Mouse (Mus musculus) limb, embryonic 14.5 days (tissue): ENCODE data around the gene Meis1. TPM values are rescaled to one million over a fixed set of nuclear protein-coding genes. Genes with fewer than 3 reads are reported as not detected.

Experiments
- ATAC-seq: fragments of 200-750 bp; cut with Nextera tagmentation; 2 replicates; pipeline ENCODE4 v1.8.0; 2017; ENCODE audit warnings: low read depth, moderate number of reproducible peaks, moderate TSS enrichment; ENCODE audit not compliant: low FRiP score
- DNase-seq: peaks from one replicate; pipeline ENCODE4 v3.0.0-alpha.2; 2015; ENCODE audit warnings: low spot score
- H3K27ac ChIP-seq: fragments of 300-500 bp; sonication (generic); replicated peaks from 2 replicates; pipeline ENCODE4 v1.5.1; 2014; ENCODE audit warnings: low read depth, mild to moderate bottlenecking, low read length, moderate library complexity, mixed read lengths
- H3K27me3 ChIP-seq: fragments of 300-500 bp; sonication (generic); 2 replicates; pipeline ENCODE4 v1.6.1; 2014; ENCODE audit warnings: low read length, mixed read lengths; ENCODE audit not compliant: control insufficient read depth, insufficient read depth
- H3K36me3 ChIP-seq: fragments of 300-500 bp; sonication (generic); 2 replicates; pipeline ENCODE4 v1.6.1; 2014; ENCODE audit warnings: mild to moderate bottlenecking, low read length, moderate library complexity, mixed read lengths; ENCODE audit not compliant: control insufficient read depth, insufficient read depth
- H3K4me1 ChIP-seq: fragments of 300-500 bp; sonication (generic); 2 replicates; pipeline ENCODE4 v1.6.1; 2014; ENCODE audit warnings: antibody characterized with exemption, low read length, mixed read lengths; ENCODE audit not compliant: control insufficient read depth, insufficient read depth
- H3K4me2 ChIP-seq: fragments of 300-500 bp; sonication (generic); replicated peaks from 2 replicates; pipeline ENCODE4 v1.6.1; 2014; ENCODE audit warnings: low read depth, mild to moderate bottlenecking, low read length, moderate library complexity; ENCODE audit not compliant: severe bottlenecking
- H3K4me3 ChIP-seq: fragments of 300-500 bp; sonication (generic); replicated peaks from 2 replicates; pipeline ENCODE4 v1.5.1; 2014; ENCODE audit warnings: low read length
- H3K9ac ChIP-seq: fragments of 300-500 bp; sonication (generic); 2 replicates; pipeline ENCODE4 v1.6.1; 2014; ENCODE audit warnings: mild to moderate bottlenecking, low read depth, low read length, moderate library complexity; ENCODE audit not compliant: severe bottlenecking
- H3K9me3 ChIP-seq: fragments of 300-500 bp; sonication (generic); 2 replicates; pipeline ENCODE4 v1.6.1; 2016; ENCODE audit warnings: low read length; ENCODE audit not compliant: control insufficient read depth
- POLR2A ChIP-seq: fragments of 200-500 bp; IDR thresholded peaks from 2 replicates; pipeline ENCODE4 v1.8.0; 2012; ENCODE audit warnings: inconsistent platforms, mild to moderate bottlenecking, moderate library complexity, borderline replicate concordance; ENCODE audit not compliant: insufficient read depth, insufficient read length; ENCODE audit errors: extremely low read depth
- whole genome bisulfite sequencing: fragments of 180-500 bp; shearing (Covaris S2); extraction: QIAGEN DNeasy Blood & Tissue Kit; methylation state at CpG from one replicate; pipeline ENCODE4 v1.1.7; 2014; 5-methylcytosine and 5-hydroxymethylcytosine counted together
- polyA plus RNA-seq, 2 experiments: library from polyadenylated mRNA; depleted of rRNA in 1 of 2; stranded (reverse) in 1 of 2; unstranded in 1 of 2; fragments of >200 nt; fragmentation: Nextera tagmentation in 1 of 2; extraction: Ambion mirVana in 1 of 2; gene quantifications; 2 replicates each; pipeline versions ENCODE4 v1.2.1 to v1.2.3; 2012 to 2014

Gene Meis1
- polyA plus RNA-seq, 2 experiments: 15.9 to 16.2 TPM

DNA sequence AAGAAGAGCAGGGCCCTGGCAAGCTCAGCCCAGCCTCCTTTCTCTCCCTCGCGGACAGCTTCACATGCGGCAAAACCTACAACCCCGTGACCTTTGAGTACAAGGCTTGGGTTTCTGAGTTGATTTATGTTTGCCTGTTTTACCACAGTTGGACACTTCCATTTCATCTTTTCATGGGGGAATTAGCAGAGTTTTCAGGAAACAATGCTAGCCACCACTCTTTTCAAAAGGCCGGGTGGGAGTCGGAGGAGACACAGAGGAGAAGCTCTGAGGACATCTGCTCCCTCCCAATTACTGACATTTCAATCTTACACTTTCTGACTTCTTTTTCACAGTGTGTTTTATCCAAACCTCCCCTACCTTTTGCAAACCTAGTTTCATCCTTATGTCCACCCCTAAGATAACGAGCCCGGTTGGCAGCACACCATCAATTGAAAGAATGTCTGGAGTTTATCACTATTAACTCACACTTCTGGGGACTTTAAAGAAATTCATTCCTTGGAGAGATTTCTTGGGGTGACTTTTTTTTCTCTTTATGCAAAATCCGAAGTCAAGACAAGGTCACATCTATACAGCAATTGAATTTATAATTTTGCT is 133.0 kb downstream of the Meis1 start:
- no peak for TF ChIP-seq POLR2A
- H3K27ac ChIP-seq: no peak overlapping the region
- no peaks in the 10 kb centered on the region for H3K36me3 ChIP-seq
- H3K9ac ChIP-seq: no peak overlapping the region
- no peaks in the 10 kb centered on the region for H3K9me3 ChIP-seq
- WGBS: 28% methylated on average over 9 of the region's 9 CpGs
- DNase-seq (no peak), ATAC-seq (no peak)
- H3K4me2 ChIP-seq: no peak overlapping the region
- no peak overlapping the region for H3K4me3 ChIP-seq
- peaks cover 3% of the 10 kb centered on the region; the same call in 1 of the 2 replicates for H3K4me1 ChIP-seq
- peaks cover 48% of the 10 kb centered on the region for H3K27me3 ChIP-seq

GRCm38 (mm10) chr11:18885036-18885728 is 133.6 kb downstream of the Meis1 start:
- Histone ChIP-seq H3K27me3 (peaks cover 54% of the 10 kb centered on the region), H3K4me1 (peaks cover 3% of the 10 kb centered on the region; the same call in 1 of the 2 replicates), H3K36me3 (no peaks in the 10 kb centered on the region), H3K27ac (no peak overlapping the region), H3K4me3 (no peak overlapping the region), H3K4me2 (no peak overlapping the region), H3K9me3 (no peaks in the 10 kb centered on the region), H3K9ac (no peak overlapping the region)
- no peak for TF ChIP-seq POLR2A
- no peak for DNase-seq
- ATAC-seq: no peak
- 15% methylated on average over 6 of the region's 6 CpGs for WGBS

DNA sequence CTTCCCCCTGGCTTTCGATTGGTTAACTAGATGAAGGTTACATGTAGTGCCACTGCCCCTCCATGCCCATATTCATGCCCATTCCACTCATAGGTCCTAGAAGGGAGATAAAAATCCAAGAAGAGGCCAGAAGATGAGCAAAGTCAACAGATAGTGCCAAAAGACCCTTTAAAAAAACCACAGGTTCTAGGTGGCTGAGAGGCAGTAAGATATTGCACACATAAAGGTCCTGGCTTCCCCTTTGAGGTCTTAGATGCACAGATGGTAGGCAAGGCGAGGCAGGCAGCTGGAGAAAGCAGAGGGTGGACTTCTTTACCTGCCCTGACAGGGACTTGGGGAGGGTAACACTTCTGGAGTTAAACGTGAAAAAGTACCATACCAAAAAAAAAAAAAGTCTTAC is 134.8 kb downstream of the Meis1 start:
- Histone ChIP-seq H3K4me2 (no peak overlapping the region), H3K9me3 (no peaks in the 10 kb centered on the region), H3K27ac (no peak overlapping the region), H3K27me3 (peaks cover 55% of the 10 kb centered on the region), H3K4me1 (peaks cover 3% of the 10 kb centered on the region; the same call in 1 of the 2 replicates), H3K4me3 (no peak overlapping the region), H3K9ac (no peak overlapping the region), H3K36me3 (no peaks in the 10 kb centered on the region)
- no peak for DNase-seq
- TF ChIP-seq POLR2A: no peak
- 55% methylated on average over 3 of the region's 3 CpGs for WGBS
- no peak for ATAC-seq

- Histone ChIP-seq H3K9ac (no peak overlapping the region), H3K36me3 (no peaks in the 10 kb centered on the region), H3K9me3 (no peaks in the 10 kb centered on the region), H3K27ac (no peak overlapping the region), H3K4me3 (no peak overlapping the region), H3K4me1 (peaks cover 3% of the 10 kb centered on the region; the same call in 1 of the 2 replicates), H3K27me3 (peaks cover 55% of the 10 kb centered on the region), H3K4me2 (no peak overlapping the region)
- DNase-seq (peak; percentile 81), ATAC-seq (peak; percentile 63; the same call in 1 of the 2 replicates)
- 22% methylated on average over 2 of the region's 2 CpGs for WGBS
- TF ChIP-seq POLR2A: no peak
Observed at GRCm38 (mm10) chr11:18883507-18883881, 135.3 kb downstream of the Meis1 start.

GRCm38 (mm10) chr11:18882747-18883506 is 135.9 kb downstream of the Meis1 start:
- no peak overlapping the region for H3K9ac ChIP-seq
- no peaks in the 10 kb centered on the region for H3K36me3 ChIP-seq
- TF ChIP-seq POLR2A: no peak
- peaks cover 3% of the 10 kb centered on the region; the same call in 1 of the 2 replicates for H3K4me1 ChIP-seq
- DNase-seq: no peak
- no peak overlapping the region for H3K4me2 ChIP-seq
- no peak for ATAC-seq
- no peak overlapping the region for H3K27ac ChIP-seq
- no peaks in the 10 kb centered on the region for H3K9me3 ChIP-seq
- WGBS: 47% methylated on average over 3 of the region's 3 CpGs
- no peak overlapping the region for H3K4me3 ChIP-seq
- peaks cover 55% of the 10 kb centered on the region for H3K27me3 ChIP-seq
